Mouse (Mus musculus) thymus, adult 2 months (tissue): Measurements from ENCODE around the gene Homer3.

Source experiments
- CTCF ChIP-seq: fragments of 200-500 bp; IDR thresholded peaks from 2 replicates; pipeline ENCODE4 v1.5.1; 2012; ENCODE audit warnings: mild to moderate bottlenecking, control low read depth, low read length, moderate library complexity, borderline replicate concordance; ENCODE audit not compliant: control insufficient read depth, poor library complexity, insufficient read depth; ENCODE audit errors: extremely low read depth
- POLR2A ChIP-seq: fragments of 200-500 bp; IDR thresholded peaks from 2 replicates; pipeline ENCODE4 v1.6.1; 2012; ENCODE audit warnings: mild to moderate bottlenecking, low read length, control low read depth, moderate library complexity; ENCODE audit not compliant: control insufficient read depth, poor library complexity, insufficient read depth; ENCODE audit errors: extremely low read depth

- TF ChIP-seq CTCF (no peak), POLR2A (no peak)
Observed at GRCm38 (mm10) chr8:70258600-70258999, 24.0 kb upstream of the Homer3 start.
